Mouse (Mus musculus) embryonic fibroblast, embryonic 13.5 days (primary cell): Measurements from ENCODE around the gene Scamp2.

Source experiments
- CTCF ChIP-seq: IDR thresholded peaks from 2 replicates; pipeline ENCODE4 v1.5.1; 2011; ENCODE audit warnings: mild to moderate bottlenecking, control low read depth, low read length, moderate library complexity, borderline replicate concordance; ENCODE audit not compliant: insufficient read depth
- POLR2A ChIP-seq: IDR thresholded peaks from 2 replicates; pipeline ENCODE4 v1.6.1; 2011; ENCODE audit warnings: low read depth, mild to moderate bottlenecking, control low read depth, low read length, moderate library complexity

DNA sequence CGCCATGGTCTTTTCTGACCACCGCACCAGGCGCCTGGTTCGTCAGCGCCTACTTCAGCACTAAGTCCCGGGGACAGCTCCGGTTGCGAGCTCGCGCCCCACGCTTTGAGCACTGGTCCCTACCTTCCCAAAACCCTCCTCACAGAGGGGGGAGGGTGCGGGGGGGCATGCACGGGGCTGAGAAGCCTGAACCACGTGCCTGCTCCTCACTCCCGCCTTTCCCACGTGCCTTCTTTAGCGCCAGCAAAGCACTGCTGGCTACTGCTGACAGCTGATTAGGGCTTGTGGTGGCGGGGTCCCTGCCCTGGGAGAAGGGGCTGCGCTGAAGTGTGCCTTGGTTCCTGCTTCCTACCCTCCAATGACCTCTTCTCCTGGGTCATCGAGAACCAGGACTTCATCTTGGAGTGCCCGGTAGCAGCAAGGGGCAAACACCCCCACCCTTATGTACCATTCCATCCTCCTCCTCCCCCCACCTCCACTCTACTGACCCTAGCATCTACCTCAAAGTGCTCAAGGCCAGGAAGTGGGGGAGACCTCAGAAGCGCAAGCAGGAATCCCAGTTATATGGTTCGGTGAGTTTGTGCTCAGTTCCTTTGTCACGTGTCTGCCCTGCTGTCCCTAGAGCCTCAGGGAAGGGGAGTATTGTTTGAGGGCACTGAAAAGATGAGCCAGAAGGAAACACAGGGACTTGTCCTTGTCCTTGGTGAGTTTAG is 45.6 kb downstream of the Scamp2 start, which contains the start of gene Cplx3:
- no peak for TF ChIP-seq CTCF
- TF ChIP-seq POLR2A: no peak
